Mouse (Mus musculus) urinary bladder, postnatal 14 days (tissue): Measurements from ENCODE around the gene Degs2.
A peak's percentile ranks its signal among the peaks of the same experiment; 100 is the strongest.

ENCODE experiments used
- DNase-seq: peaks from one replicate; pipeline ENCODE4 v3.0.0; 2021; ENCODE audit warnings: low spot score

Gene Degs2

DNA sequence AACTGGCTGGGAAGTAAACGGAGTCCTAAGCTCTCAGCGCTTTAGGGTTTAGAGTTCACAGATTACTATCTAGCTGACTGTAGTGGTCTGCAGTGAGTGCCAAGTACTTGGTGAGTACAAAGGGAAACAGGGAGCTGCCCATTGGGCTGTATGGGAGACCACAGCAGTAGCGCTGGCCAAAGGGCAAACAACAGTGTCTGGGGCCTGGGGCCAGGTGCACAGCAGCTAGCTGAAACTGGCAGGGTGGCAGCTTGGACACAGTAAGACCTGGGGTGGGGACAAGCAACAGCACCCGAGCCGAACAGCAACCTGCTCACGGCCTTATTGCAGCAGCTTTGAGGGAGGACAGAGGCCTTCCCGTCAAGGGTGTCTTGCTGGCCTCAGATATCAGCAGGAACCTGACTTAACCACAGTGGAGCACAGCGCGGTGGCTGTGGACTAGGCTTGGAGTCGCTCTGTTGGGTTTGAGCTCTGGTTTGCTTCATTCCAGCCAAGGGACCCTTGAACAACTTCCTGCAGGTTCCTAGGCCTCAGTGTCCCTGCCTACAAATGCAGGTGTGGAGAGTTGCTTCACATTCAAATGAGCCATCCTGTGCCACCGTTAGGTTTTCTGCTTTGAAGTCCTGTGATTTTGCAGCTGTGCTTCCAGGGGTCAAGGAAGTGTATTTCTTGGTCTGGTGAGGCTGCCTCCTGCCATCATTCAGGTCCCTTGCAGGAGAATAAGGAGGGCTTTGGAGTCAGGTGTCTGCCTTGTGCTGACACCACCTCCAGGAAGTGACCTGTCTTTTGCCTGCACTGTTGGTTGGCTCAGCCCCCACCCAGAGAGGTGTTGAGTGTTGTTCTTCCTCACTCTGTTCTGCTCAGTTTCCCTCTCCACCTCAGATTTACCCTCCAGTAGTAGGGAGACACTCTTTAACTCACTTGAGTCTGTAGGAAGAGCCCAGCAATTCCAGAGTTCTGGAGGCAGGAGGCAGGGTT, 48.5 kb downstream of the Degs2 start:
- DNase-seq: no peak

DNA sequence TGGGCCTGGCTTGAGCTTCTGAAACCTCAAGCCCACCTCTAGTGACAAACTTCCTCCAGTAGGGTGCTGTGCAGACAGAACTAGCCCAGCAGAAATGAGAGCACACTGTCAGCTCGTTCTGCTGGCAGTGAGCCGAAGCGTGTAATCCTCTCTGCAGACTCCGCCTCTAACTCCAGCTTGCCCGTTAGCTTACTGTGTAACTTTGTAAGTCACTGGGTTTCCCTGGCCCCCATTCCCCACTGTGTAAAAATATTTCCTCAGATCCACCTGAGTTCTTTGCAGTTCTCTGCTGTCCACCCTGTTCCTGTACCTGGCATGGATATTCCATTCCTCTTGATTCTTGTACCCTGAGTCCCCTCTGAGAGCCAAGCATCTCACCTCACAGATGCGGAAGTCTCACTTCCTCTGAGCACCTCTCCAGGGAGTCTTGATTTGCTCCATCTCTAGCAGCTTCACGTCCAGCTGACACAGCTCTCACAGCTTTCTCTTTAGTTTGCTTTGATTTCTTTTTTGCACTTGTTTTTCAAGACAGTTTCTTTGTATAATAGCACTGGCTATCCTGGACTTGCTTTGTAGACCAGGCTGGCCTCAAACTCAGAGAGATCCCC, 51.0 kb downstream of the Degs2 start:
- peak; percentile 58 for DNase-seq

DNA sequence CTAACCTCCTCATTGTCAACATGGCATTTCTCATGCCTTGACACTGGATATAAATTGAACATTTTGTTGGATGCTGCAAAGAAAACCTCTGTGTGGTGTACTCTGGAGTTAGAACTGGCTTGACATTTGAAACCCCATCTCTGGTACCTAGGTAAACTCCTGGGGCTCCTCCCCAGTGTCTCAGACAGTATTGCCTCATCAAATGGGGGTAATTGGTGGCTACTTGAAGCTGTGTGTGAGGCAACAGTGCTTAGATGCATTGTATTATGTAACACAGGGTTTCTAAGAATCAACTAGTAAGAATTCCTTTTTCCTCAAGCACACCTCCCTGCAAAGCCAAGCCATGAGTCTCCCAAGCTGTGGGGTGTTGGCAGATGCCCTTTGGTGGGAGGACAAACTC, 54.3 kb downstream of the Degs2 start:
- DNase-seq: no peak

DNA sequence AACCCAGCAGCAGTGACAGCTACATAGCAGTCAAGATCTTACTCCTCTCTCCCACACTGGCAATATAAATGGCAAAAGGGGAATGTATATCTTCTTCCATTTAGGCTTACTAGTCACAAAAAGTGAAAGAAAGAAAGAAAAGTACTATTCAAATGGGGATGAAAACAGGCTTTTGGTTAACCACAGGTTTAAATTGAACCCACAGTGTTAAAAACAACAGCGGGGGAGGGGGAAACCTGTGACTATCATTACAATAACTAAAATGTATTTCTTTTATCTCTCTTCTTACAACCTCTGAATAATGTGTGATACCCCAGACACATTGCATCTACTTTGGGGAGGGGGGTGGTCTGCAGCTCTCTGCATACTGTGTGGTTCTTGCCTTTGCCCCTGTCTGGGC, 55.9 kb downstream of the Degs2 start:
- DNase-seq: no peak

DNA sequence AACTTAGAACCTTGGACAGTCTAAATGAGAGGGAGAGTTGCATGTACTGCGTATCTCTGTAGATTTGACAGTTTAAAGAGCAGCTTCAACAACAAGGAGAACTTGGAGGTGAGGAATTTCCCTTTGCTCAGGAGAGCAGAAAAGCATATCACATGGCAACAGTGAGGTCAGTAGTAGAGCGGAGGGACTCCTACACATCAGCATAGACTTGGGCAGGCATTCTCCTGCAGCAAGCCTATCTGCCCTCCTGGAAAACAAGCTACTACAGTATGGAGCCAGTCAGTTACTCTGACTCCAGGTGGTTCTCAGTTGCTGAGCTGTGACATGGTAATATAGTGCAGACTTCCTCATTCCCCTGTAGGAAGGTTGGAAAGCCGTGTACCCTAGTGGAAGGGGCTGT, 60.1 kb downstream of the Degs2 start:
- no peak for DNase-seq

DNA sequence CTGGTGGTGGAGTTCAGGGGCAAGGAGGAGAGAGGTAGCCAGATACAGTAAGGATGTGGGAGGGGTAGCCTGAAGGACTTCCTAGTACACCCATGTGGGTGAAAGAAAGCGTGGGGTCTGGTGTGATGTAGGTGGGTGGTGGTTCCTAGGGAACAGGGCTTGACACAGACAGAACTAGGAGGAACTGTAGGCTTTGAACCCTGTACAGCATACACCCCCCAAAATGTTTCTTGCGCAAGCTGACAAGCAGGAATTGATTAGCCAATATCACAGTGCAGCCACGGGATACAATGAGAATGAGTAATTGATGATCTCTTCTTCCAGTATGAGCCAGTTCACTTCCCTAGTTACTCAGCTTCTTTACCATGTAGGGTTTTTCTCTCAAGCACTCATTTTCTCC, 63.0 kb downstream of the Degs2 start:
- DNase-seq: no peak

DNA sequence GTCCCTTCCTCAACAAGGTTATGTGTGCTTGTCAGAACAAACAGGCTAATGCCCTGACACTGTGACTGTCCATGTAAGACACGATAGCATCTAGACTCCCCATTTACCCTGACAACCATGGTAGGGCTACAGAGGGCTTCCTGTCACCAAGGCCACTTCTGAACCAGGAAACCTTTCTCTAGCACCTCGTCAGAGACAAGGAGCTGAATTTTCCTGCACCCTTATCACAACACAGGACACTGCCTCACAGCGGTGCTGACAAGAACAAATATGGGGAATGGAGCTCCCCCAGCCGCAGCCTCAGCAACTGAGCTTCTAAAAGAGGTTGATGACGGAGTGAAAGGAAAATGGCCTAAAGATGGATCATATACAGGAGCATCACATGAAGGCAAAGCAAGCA, 64.7 kb downstream of the Degs2 start:
- DNase-seq: no peak

DNA sequence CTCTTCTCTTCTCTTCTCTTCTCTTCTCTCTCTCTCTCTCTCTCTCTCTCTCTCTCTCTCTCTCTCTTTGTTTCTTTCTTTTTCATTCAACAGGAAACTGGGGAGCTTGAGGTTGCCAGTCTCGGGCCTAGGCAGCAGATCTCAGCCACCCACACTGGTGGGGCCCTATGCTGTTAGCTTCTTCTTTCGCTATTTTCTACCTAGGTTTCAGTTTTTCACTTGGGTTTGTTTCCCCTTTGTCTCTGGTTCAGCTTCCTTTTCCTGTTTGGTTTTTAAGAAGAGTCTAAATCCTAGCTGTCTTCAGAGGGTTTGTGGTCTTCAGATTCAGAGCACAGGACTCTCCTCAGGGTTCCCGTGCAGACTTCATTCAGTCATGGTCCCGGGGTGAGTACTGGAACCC, 66.6 kb downstream of the Degs2 start:
- no peak for DNase-seq

DNA sequence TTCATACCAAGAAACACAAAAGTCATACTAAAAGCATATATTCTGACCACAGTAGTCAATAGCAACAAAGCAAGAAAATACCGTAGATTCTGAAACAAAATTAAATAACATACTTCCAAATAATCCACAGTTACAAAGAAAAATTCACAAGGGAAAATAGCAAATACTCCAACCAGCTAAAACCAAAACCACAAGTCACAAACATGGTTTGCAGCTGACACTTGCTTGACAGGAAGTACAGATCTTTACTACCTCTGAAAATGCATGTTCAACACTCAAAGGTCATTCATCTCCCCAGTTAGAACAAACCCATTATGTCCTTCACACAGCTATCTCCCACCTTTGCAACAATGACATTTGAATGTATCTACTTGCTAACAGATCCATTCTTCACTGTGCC, 68.1 kb downstream of the Degs2 start:
- DNase-seq: no peak

DNA sequence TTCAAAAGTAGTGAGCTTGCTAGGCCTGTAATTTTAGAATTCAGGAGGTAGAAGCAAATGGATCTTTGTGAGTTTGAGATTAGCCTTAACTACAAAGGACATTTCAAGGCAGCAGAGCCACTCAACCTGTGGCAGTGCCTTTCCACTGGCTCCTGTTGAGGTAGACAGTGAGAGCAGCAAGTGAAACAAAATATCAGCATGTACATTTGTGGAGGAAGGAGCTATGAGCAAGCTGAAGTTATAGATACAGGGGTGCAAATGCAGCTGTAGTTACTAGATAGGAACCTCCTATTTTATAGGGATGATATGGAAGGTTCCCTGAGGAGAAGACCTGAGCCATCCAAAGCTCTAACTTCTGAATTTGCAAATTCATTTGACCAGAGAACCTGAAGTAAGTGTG, 69.6 kb downstream of the Degs2 start:
- no peak for DNase-seq

DNA sequence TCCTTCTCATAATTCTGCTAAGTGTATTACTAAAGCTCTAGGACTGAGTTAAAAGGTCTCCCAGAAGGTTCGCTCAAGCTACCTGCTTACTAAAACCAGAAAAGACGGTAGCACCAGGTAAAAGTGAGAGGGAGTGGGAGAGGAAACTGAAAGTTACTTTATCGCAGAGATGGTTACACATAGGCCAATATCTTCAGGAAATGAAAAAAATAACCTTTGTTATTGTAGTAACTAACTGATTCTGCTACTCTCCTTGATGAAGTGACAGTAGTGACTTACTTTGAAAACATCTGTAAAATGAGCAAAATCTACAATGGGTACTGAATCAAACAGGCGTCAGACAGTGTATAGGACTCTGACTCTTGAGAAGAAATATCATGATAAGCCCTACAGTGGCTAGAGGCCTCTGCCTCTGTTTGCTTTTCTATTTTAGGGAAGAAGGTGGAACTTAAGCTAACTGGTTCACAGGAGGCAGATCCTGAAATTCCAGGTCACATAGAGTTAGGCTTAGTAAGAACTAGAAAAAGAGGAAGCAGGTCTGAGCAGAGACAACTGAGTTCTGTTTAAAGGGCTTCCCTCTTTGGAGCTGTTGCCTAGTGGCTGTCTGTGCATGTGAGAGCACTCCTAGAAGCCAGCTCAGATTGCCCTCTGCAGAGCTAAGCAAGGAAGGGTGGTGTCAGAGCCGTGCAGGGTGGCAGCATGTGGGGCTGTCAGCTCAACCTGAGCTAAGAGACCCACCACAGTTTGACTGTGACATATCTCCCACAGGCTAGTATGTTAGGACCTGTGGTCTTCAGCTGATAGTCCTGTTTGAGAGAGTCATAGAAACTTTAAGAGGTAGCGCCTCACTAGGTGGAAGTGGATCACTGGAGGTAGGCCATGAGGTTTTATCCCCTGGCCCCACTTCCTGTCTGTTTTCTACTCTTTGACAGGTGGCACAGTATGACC, 71.1 kb downstream of the Degs2 start:
- no peak for DNase-seq

DNA sequence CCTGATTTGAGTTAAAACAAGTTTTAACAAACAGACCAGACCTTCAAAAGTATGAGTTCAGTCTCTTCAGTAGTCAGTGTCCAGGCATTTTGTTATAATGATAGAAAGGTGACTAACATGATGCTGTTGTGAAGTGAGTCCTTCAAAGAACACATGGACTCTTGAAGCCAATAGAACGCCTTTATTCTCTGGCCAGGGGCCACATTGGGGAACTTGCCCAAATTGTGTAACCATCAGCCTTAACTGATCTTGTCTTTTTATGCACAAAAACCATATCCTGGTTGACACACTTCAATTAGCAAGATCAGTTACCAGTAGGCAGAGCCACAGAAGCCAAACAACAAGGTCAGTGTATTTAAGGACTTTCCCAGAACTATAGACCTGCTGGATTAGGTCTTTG, 72.6 kb downstream of the Degs2 start:
- no peak for DNase-seq
